Mouse (Mus musculus) heart, postnatal 4 days (tissue): Measurements from ENCODE around the gene Mrpl35. TPM values are rescaled to one million over a fixed set of nuclear protein-coding genes. Genes with fewer than 3 reads are reported as not detected.
"Not testable (repeated sequence)": the region's sequence is repeated elsewhere in the genome, so short reads cannot be mapped to it uniquely, and the experiment has no call there.

Source experiments
- DNase-seq: peaks from one replicate; pipeline ENCODE4 v3.0.0; 2021
- total RNA-seq, 2 experiments: library from RNA; stranded (reverse); gene quantifications; 2 replicates each; pipeline ENCODE4 v1.2.3; 2021

Gene Mrpl35
- total RNA-seq: 10 to 100 TPM; 43.7 to 50.6 TPM

DNA sequence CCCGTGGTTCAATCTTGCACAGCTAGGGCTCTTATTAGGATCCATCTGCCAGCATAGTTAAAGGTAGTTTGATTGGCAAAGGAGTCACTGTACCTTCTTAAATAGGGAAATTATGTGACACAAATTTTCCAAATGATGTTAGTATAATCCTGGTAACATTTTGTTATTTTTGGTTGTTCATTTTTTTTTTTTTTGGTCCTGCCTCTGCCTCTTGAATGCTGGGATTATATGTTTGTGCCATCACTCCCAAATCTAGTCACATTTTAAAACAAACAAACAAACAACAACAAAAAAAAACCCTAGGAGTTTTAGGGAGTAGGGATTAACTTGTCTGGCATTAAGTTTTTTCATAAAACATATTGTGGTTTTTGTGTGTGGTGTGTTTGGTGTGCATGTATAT, at the start of gene Mrpl35:
Mrpl35 (minus strand) TSS at position 101 of the 400 bp plus-strand sequence.
- DNase-seq: no peak

GRCm38 (mm10) chr6:71871396-71871795, 44.6 kb upstream of the Mrpl35 start:
- no peak for DNase-seq

DNA sequence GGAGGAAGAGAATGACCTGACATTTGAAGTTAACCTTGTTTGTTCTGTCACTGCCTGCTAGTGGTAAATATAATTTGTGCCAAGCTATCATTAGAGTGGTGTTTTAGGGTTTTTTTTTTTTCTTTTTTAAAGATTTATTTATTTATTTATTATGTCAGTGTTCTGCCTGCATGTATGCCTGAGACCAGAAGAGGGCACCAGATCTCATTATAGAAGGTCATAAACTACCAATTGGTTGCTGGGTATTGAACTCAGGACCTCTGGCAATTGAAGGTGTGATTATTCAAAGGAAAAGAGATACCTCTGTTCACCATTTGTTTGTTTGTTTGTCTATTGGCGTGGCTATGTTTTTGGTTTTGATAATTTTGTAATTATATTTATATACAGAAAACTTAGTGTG, 42.0 kb upstream of the Mrpl35 start:
- no peak for DNase-seq

DNA sequence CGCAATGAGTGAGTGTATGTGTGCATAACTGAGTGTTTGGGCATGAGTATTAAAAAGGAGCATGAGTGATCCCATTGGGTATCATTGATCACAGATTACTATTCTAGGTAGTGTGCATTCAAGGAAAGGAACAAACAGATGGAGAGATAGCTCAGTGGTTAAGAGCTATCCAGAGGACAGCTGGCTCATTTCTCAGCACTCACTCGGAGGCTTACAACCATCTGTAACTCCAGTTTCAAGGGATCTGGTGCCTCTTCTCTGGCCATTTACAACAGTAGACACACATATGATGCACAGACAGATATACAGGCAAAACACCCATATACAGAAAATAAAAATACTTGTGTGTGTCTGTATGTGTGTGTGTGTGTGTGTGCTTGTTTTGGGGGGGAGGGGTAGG, 41.0 kb upstream of the Mrpl35 start:
- no peak for DNase-seq

DNA sequence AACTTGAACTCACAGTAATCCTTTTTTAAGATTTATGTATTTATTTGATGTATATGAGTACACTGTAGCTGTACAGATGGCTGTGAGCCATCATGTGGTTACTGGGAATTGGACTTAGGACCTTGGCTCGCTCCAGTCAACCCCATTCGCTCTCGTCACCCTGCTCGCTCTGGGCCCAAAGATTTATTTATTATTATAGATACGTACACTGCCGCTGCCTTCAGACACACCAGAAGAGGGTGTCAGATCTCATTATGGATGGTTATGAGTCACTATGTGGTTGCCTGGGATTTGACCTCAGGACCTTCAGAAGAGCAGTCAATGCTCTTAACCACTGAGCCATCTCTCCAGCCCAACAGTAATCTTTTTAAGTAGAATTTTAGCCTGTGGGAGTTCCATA, 20.1 kb upstream of the Mrpl35 start:
- not testable (repeated sequence) for DNase-seq

- DNase-seq: no peak
Measured at GRCm38 (mm10) chr6:71840597-71841290, 14.0 kb upstream of the Mrpl35 start.

- DNase-seq: no peak
Measured at GRCm38 (mm10) chr6:71839815-71840214, 13.0 kb upstream of the Mrpl35 start.

DNA sequence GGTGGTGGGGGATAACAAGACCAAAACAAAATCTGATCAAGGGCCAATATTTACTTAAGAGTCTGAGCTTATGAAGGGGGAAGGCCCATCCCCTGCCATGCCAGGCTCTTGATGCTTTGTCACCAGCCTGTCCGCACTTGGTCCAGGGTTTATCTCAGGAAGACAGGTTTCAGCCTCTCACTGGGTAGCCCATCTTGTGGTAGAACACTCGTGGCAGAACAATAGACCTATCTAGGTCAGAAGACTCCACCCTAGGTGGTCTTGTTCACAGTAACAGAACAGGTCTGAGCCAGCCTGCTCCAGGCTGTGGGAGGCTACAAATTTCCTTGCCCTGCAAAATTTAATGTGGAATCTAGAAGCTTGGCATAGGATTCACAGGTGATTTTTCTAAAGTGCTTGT, 10.0 kb upstream of the Mrpl35 start:
- no peak for DNase-seq

GRCm38 (mm10) chr6:71831581-71831960, 4.8 kb upstream of the Mrpl35 start:
- peak; percentile 95 for DNase-seq

GRCm38 (mm10) chr6:71830690-71831580, 4.2 kb upstream of the Mrpl35 start, which contains the start of gene Immt:
Gene Immt (plus strand): TSS chr6:71831331.
- peak; percentile 98 for DNase-seq

- no peak for DNase-seq
Measured at GRCm38 (mm10) chr6:71829768-71830167, 3.0 kb upstream of the Mrpl35 start.

GRCm38 (mm10) chr6:71823961-71824360, 2.8 kb downstream of the Mrpl35 start:
- DNase-seq: no peak

GRCm38 (mm10) chr6:71823488-71823887, 3.3 kb downstream of the Mrpl35 start:
- DNase-seq: peak; percentile 89

DNA sequence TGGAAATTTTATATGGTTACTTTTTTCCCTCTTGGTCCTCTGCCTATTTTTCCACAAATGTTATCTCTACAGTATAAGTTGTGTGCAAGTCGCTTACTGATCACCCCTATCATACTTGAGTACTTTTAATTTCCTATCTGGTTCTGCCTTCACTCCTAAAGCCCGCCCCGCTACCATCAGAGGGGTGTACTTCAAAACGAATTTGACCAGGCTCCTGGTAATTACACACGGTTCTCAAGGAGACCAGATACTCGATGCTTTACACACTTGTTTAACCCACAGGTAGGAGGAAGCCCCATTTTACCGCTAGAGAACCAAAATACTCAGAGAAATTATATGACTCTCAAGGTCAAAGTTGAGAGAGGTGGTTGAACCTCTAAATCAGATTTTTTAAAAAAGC, 3.7 kb downstream of the Mrpl35 start:
- DNase-seq: no peak

DNA sequence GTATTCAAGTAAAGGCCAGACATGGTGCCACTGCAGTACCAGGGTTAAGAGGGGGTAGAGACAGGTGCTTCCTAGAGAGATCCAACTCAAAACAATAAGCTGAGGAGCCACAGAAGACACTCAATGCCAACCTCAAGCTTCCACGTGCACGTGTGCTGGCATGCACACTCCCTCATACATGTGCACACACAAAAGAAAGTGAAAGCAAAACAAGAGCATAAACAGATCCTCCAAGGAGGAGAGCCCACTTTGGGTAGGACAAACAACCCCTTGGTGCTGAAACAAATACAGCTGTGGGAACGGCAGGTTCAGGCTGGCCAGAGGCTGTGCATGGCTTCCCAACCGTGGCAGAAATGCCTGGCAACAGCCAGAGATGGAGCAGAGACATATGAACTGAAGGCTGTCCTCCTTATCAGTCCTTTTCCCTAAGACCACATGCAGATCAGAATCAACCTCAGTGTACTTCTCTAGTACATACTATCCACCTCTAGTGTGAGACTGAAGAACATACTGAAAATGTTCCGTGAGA, 6.9 kb downstream of the Mrpl35 start:
- no peak for DNase-seq

- DNase-seq: no peak
Measured at GRCm38 (mm10) chr6:71812820-71813219, 13.9 kb downstream of the Mrpl35 start.

GRCm38 (mm10) chr6:71809890-71810289, 16.9 kb downstream of the Mrpl35 start:
- DNase-seq: no peak

DNA sequence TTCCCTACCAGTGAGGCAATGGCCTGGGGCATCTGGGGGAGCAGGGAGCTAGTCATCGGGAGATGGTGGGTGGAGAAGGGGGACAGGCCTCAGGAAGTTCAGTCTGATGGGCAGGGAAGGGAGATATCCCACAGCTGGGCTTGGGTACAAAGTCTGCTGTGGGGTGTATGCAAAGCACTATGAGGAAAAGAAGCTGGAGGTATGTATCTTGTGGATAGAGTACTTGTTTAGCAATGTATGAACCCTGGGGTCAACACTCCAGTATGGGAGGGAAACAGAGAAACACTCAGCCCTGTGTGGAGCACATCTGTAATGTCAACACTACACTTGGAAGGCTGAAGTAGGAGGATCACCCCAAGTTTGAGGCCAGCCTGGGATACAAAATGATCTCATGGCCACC, 20.1 kb downstream of the Mrpl35 start:
- no peak for DNase-seq

- DNase-seq: peak; percentile 75
Measured at GRCm38 (mm10) chr6:71804061-71804829, 22.5 kb downstream of the Mrpl35 start.

- no peak for DNase-seq
Measured at GRCm38 (mm10) chr6:71803609-71804008, 23.2 kb downstream of the Mrpl35 start.

DNA sequence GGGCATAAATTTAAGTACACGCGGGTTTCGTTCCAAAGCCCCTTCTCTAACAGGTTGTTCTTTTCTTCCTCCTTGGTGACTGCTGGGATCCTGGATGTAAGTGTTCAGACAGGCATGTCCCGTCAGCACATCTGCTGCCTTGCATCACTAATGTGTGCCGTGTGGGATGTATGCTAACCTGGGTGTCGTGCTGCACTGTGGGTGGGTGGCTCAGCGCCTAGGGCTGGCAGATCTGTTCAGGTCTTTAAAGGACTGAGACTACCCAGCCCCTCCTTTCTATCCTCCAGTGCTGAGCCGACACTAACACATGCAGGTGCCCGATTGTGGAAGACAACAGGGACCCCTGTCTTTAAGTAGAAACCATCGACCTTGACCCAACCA, 25.1 kb downstream of the Mrpl35 start:
- DNase-seq: no peak

DNA sequence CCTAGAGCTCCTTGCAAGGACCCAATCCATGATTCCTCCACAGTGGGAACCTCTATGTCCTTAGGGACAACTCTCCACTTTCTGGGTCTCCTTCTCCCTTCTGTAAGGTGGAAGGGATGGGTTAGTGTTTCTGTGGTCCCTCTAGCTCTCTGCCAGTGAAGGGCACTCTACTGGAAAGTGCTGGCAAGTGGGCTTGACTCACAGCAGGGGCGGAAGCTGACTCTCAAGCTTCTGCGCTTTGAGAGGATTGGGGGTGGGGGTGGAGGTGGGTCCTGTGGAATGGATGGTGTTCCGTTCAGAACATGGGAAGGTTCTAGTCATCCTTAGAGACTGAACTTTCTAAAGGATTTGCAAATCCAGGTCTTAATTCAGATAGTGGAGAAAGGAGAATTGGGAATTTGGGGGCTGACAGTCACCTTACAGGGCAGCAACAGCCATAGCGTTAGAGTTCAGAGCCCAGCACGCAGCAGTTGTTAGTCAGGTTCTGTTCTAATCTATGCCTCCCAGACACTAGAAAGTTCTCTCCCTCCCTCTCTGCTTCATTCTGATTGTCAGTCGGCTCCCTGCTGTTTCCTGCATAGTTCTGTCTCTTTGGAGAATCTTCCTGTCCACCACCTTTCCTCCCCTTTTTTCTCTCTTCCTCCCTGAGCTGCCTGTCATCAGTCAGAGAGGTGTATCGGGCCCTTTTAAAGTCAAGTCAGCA, 25.6 kb downstream of the Mrpl35 start:
- no peak for DNase-seq
